Mouse (Mus musculus) gastrocnemius, adult 2 months (tissue): ENCODE results near the gene Epb41l4b. TPM values are rescaled to one million over a fixed set of nuclear protein-coding genes. Genes with fewer than 3 reads are reported as not detected.

Source experiments
- DNase-seq: peaks from one replicate; pipeline ENCODE4 v3.0.0; 2022
- H3K27ac ChIP-seq: fragments of 200-600 bp; 2 replicates; pipeline ENCODE4 v1.8.1; 2022; ENCODE audit warnings: mild to moderate bottlenecking
- H3K4me3 ChIP-seq: fragments of 200-600 bp; 2 replicates; pipeline ENCODE4 v1.8.1; 2022; ENCODE audit warnings: mild to moderate bottlenecking, moderate library complexity
- CTCF ChIP-seq: fragments of 200-600 bp; IDR thresholded peaks from 2 replicates; pipeline ENCODE4 v1.8.1; 2022; ENCODE audit warnings: antibody characterized with exemption, mild to moderate bottlenecking, moderate library complexity
- intact Hi-C: fragments of 180-260 bp; cut with DNase I; formaldehyde crosslinking; loops from one replicate; pipeline ENCODE4 v1.15.1; 2025
- total RNA-seq, 2 experiments: library from RNA; stranded (reverse); gene quantifications; 2 replicates each; pipeline ENCODE4 v1.2.3; 2021

The Epb41l4b gene
- total RNA-seq, 2 experiments from 2014 or later = 2.5 to 3.1 TPM

GRCm38 (mm10) chr4:57141908-57142361 lies 1.3 kb downstream of the Epb41l4b start:
- no peak for TF ChIP-seq CTCF
- intact Hi-C loops = loop anchor here (5.0 kb wide), 1 partner anchor 135 kb away; no protein-coding TSS in a partner anchor
- peak overlapping the region; percentile 12; the same call in 1 of the 2 replicates for H3K27ac ChIP-seq
- peak overlapping the region; percentile 72 for H3K4me3 ChIP-seq
- peak; percentile 43 for DNase-seq

GRCm38 (mm10) chr4:57140992-57141717 lies 2.1 kb downstream of the Epb41l4b start:
- no peak for DNase-seq
- no peak for TF ChIP-seq CTCF
- intact Hi-C loops = loop anchor here (5.0 kb wide), 1 partner anchor 136 kb away; no protein-coding TSS in a partner anchor
- Histone ChIP-seq H3K27ac (0 out of 2 replicates have a peak overlapping the region, but pooled peaks have one; percentile 12), H3K4me3 (peak overlapping the region; percentile 72; the same call in 1 of the 2 replicates)

GRCm38 (mm10) chr4:57140200-57140799 lies 2.9 kb downstream of the Epb41l4b start:
- no peak overlapping the region for H3K4me3 ChIP-seq
- H3K27ac ChIP-seq = no peak overlapping the region
- no peak for DNase-seq
- intact Hi-C loops = loop anchor here (5.0 kb wide), 1 partner anchor 137 kb away; no protein-coding TSS in a partner anchor
- no peak for TF ChIP-seq CTCF

GRCm38 (mm10) chr4:57139433-57139832 lies 3.8 kb downstream of the Epb41l4b start:
- peak; percentile 81 for DNase-seq
- TF ChIP-seq CTCF = no peak
- Histone ChIP-seq H3K27ac (peak overlapping the region; percentile 76), H3K4me3 (peak overlapping the region; percentile 63)
- intact Hi-C loops = no loop called here

GRCm38 (mm10) chr4:57138093-57138440 lies 5.2 kb downstream of the Epb41l4b start:
- intact Hi-C loops = no loop called here
- Histone ChIP-seq H3K4me3 (no peak overlapping the region), H3K27ac (no peak overlapping the region)
- no peak for DNase-seq
- TF ChIP-seq CTCF = no peak

- H3K27ac ChIP-seq = peak overlapping the region; percentile 2; the same call in 1 of the 2 replicates
- no peak for TF ChIP-seq CTCF
- intact Hi-C loops = no loop called here
- DNase-seq = no peak
- no peak overlapping the region for H3K4me3 ChIP-seq
Measured at GRCm38 (mm10) chr4:57137371-57138092, 5.7 kb downstream of the Epb41l4b start.

- TF ChIP-seq CTCF = no peak
- Histone ChIP-seq H3K27ac (no peak overlapping the region), H3K4me3 (no peak overlapping the region)
- intact Hi-C loops = no loop called here
- no peak for DNase-seq
Measured at GRCm38 (mm10) chr4:57135431-57135830, 7.8 kb downstream of the Epb41l4b start.

GRCm38 (mm10) chr4:57134554-57134953 lies 8.7 kb downstream of the Epb41l4b start:
- no peak overlapping the region for H3K27ac ChIP-seq

GRCm38 (mm10) chr4:57131839-57132238 lies 11.4 kb downstream of the Epb41l4b start:
- TF ChIP-seq CTCF = no peak
- H3K27ac ChIP-seq = no peak overlapping the region
- intact Hi-C loops = no loop called here
- no peak overlapping the region for H3K4me3 ChIP-seq
- no peak for DNase-seq

More at GRCm38 (mm10) chr4:57134554-57134953, 8.7 kb downstream of the Epb41l4b start:
- no peak for DNase-seq
- intact Hi-C loops = no loop called here
- no peak overlapping the region for H3K4me3 ChIP-seq
- TF ChIP-seq CTCF = no peak

- no peak for TF ChIP-seq CTCF
- DNase-seq = no peak
- Histone ChIP-seq H3K4me3 (no peak overlapping the region), H3K27ac (no peak overlapping the region)
- intact Hi-C loops = no loop called here
Measured at GRCm38 (mm10) chr4:57129718-57130515, 13.3 kb downstream of the Epb41l4b start.

GRCm38 (mm10) chr4:57123003-57123402 lies 20.2 kb downstream of the Epb41l4b start:
- DNase-seq = no peak
- Histone ChIP-seq H3K4me3 (no peak overlapping the region), H3K27ac (no peak overlapping the region)
- TF ChIP-seq CTCF = no peak
- intact Hi-C loops = no loop called here

GRCm38 (mm10) chr4:57122166-57122565 lies 21.1 kb downstream of the Epb41l4b start:
- Histone ChIP-seq H3K4me3 (no peak overlapping the region), H3K27ac (no peak overlapping the region)
- no peak for DNase-seq
- intact Hi-C loops = no loop called here
- TF ChIP-seq CTCF = no peak
